Mouse (Mus musculus) stomach, postnatal 0 days (tissue): ENCODE data around the gene Tfip11.

Source experiments
- CTCF ChIP-seq: IDR thresholded peaks from 2 replicates; pipeline ENCODE4 v1.5.1; 2016; ENCODE audit warnings: antibody characterized with exemption, low read depth, mild to moderate bottlenecking, moderate library complexity
- EP300 ChIP-seq: optimal IDR thresholded peaks from 2 replicates; pipeline ENCODE3; 2016; ENCODE audit warnings: antibody characterized with exemption

DNA sequence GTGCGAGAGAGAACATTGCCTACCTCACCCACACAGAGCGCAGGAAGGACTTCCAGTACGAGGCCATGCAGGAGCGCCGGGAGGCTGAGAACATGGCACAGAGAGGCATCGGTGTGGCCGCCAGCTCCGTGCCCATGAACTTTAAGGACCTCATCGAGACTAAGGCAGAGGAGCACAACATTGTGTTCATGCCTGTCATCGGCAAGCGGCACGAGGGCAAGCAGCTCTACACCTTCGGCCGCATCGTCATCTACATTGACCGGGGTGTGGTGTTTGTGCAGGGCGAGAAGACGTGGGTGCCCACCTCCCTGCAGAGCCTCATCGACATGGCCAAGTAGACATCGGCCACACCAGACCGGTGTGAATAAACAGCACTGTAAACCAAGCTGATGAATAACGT lies 10.8 kb downstream of the Tfip11 start:
- no peak for TF ChIP-seq EP300
- no peak for TF ChIP-seq CTCF
